Mouse (Mus musculus) MEL (cell line): Measurements from ENCODE around the gene 1700017B05Rik.

Experiments
- CHD2 ChIP-seq: IDR thresholded peaks from 2 replicates; pipeline ENCODE4 v1.6.1; 2011; ENCODE audit warnings: low read length, improper control_type of control experiment
- CTCF ChIP-seq, 3 experiments: IDR thresholded peaks in 2 of 3; conservative IDR thresholded peaks in 1 of 3; 2 replicates each; pipeline ENCODE4 v1.5.1; 2011 to 2012; ENCODE audit warnings: low read length in 3 of 3, low read depth in 2 of 3, mild to moderate bottlenecking in 2 of 3, improper control_type of control experiment in 1 of 3, inconsistent platforms in 1 of 3, mixed read lengths in 1 of 3, moderate library complexity in 1 of 3; ENCODE audit not compliant: control insufficient read depth in 1 of 3, insufficient read depth in 1 of 3, poor library complexity in 1 of 3, severe bottlenecking in 1 of 3
- HCFC1 ChIP-seq: IDR thresholded peaks from 2 replicates; pipeline ENCODE4 v1.6.1; 2012; ENCODE audit warnings: low read depth, mild to moderate bottlenecking, inconsistent platforms, low read length, improper control_type of control experiment, moderate library complexity
- MAFK ChIP-seq: IDR thresholded peaks from 2 replicates; pipeline ENCODE4 v1.6.1; 2011; ENCODE audit warnings: low read depth, mild to moderate bottlenecking, low read length, improper control_type of control experiment, borderline replicate concordance
- MXI1 ChIP-seq: IDR thresholded peaks from 2 replicates; pipeline ENCODE4 v1.6.1; 2011; ENCODE audit warnings: mild to moderate bottlenecking, low read depth, low read length, improper control_type of control experiment
- POLR2A ChIP-seq, 2 experiments: IDR thresholded peaks; 2 replicates each; pipeline ENCODE4 v1.6.1; 2011 to 2012; ENCODE audit warnings: low read length in 2 of 2, mild to moderate bottlenecking in 2 of 2, control low read depth in 1 of 2, improper control_type of control experiment in 1 of 2, low read depth in 1 of 2, moderate library complexity in 1 of 2; ENCODE audit not compliant: control insufficient read depth in 1 of 2, insufficient read depth in 1 of 2, poor library complexity in 1 of 2
- USF1 ChIP-seq: IDR thresholded peaks from 2 replicates; pipeline ENCODE4 v1.6.1; 2014; ENCODE audit warnings: low read depth, mild to moderate bottlenecking, inconsistent platforms, low read length, improper control_type of control experiment, moderate library complexity
- ZKSCAN1 ChIP-seq: IDR thresholded peaks from 2 replicates; pipeline ENCODE4 v1.6.1; 2012; ENCODE audit warnings: low read depth, mild to moderate bottlenecking, inconsistent platforms, low read length, improper control_type of control experiment, moderate library complexity
- ZNF384 ChIP-seq: IDR thresholded peaks from 2 replicates; pipeline ENCODE4 v1.6.1; 2012; ENCODE audit warnings: low read depth, mild to moderate bottlenecking, inconsistent platforms, low read length, improper control_type of control experiment

GRCm38 (mm10) chr9:57261516-57261912 is 898 bp downstream of the 1700017B05Rik start:
- no peak for TF ChIP-seq CTCF (IDR thresholded peaks at IDR 0.05 in 2 of 3, conservative IDR thresholded peaks at IDR 0.05 in 1 of 3; ENCODE audit: control insufficient read depth in 1 of 3, insufficient read depth in 1 of 3, low read depth in 2 of 3, low read length in 3 of 3, poor library complexity in 1 of 3, severe bottlenecking in 1 of 3)
- TF ChIP-seq HCFC1: no peak
- TF ChIP-seq CHD2: no peak
- no peak for TF ChIP-seq MAFK
- no peak; a peak in 1 of 4 replicates for TF ChIP-seq POLR2A (IDR thresholded peaks at IDR 0.05; ENCODE audit: control insufficient read depth in 1 of 2, insufficient read depth in 1 of 2, low read depth in 1 of 2, low read length in 2 of 2, poor library complexity in 1 of 2)
- no peak for TF ChIP-seq ZKSCAN1
- no peak for TF ChIP-seq ZNF384
- TF ChIP-seq USF1: no peak
- TF ChIP-seq MXI1: peak; percentile 96
